Mouse (Mus musculus) forebrain, embryonic 15.5 days (tissue): Measurements from ENCODE around the gene Cnn2. TPM values are rescaled to one million over a fixed set of nuclear protein-coding genes. Genes with fewer than 3 reads are reported as not detected.

Experiments
- ATAC-seq: fragments of 200-750 bp; cut with Nextera tagmentation; replicated peaks from 2 replicates; pipeline ENCODE4 v1.8.0; 2017; ENCODE audit warnings: mild to moderate bottlenecking, moderate TSS enrichment, moderate library complexity
- H3K27ac ChIP-seq: fragments of 300-500 bp; sonication (generic); replicated peaks from 2 replicates; pipeline ENCODE4 v1.5.1; 2015; ENCODE audit warnings: mild to moderate bottlenecking, inconsistent platforms
- H3K27me3 ChIP-seq: fragments of 300-500 bp; sonication (generic); 2 replicates; pipeline ENCODE4 v1.6.1; 2015; ENCODE audit warnings: inconsistent platforms
- H3K36me3 ChIP-seq: fragments of 300-500 bp; sonication (generic); 2 replicates; pipeline ENCODE4 v1.6.1; 2015; ENCODE audit warnings: mild to moderate bottlenecking, inconsistent platforms
- H3K4me1 ChIP-seq: fragments of 300-500 bp; sonication (generic); 2 replicates; pipeline ENCODE4 v1.6.1; 2015; ENCODE audit warnings: inconsistent platforms
- H3K4me2 ChIP-seq: fragments of 300-500 bp; sonication (generic); replicated peaks from 2 replicates; pipeline ENCODE4 v1.6.1; 2015; ENCODE audit warnings: mild to moderate bottlenecking, inconsistent platforms
- H3K4me3 ChIP-seq: fragments of 300-500 bp; sonication (generic); 2 replicates; pipeline ENCODE4 v1.5.1; 2015; ENCODE audit warnings: mild to moderate bottlenecking, inconsistent platforms
- H3K9ac ChIP-seq: fragments of 300-500 bp; sonication (generic); replicated peaks from 2 replicates; pipeline ENCODE4 v1.6.1; 2015; ENCODE audit warnings: mild to moderate bottlenecking, inconsistent platforms
- H3K9me3 ChIP-seq: fragments of 300-500 bp; sonication (generic); 2 replicates; pipeline ENCODE4 v1.6.1; 2016; ENCODE audit warnings: inconsistent platforms
- WGBS: fragments of 180-500 bp; shearing (Covaris S2); methylation state at CpG from one replicate; pipeline ENCODE4 v1.1.7; 2015; ENCODE audit warnings: mixed read lengths; 5-methylcytosine and 5-hydroxymethylcytosine counted together
- polyA plus RNA-seq: library from polyadenylated mRNA; unstranded; fragments of >200 nt; fragmentation: Nextera tagmentation; extraction: Ambion mirVana; gene quantifications from 2 replicates; pipeline ENCODE4 v1.2.1, GENCODE M21; 2015

The Cnn2 gene
- 26.7 and 29.1 TPM in 2 replicates for polyA plus RNA-seq

- peaks cover 30% of the 10 kb centered on the region for H3K4me1 ChIP-seq
- H3K4me3 ChIP-seq = peak within 1 kb of the TSS; percentile 33
- H3K4me2 ChIP-seq = peak within 1 kb of the TSS; percentile 45
- ATAC-seq = no peak
- H3K27me3 ChIP-seq = peaks cover 44% of the 10 kb centered on the region
- no peak within 1 kb of the TSS for H3K27ac ChIP-seq
- under 1% methylated on average over 59 of the region's 59 CpGs for WGBS
- H3K9ac ChIP-seq = peak within 1 kb of the TSS; percentile 25
- H3K9me3 ChIP-seq = no peaks in the 10 kb centered on the region
- no peaks in the 10 kb centered on the region for H3K36me3 ChIP-seq
Measured at GRCm38 (mm10) chr10:79988506-79989271, at the start of gene Cnn2. TSS of gene Cnn2 (plus strand) at chr10:79988584.

- WGBS = 78% methylated on average over 7 of the region's 7 CpGs
- Histone ChIP-seq H3K9ac (no peak overlapping the region), H3K4me2 (no peak overlapping the region), H3K27me3 (no peaks in the 10 kb centered on the region), H3K4me3 (no peak overlapping the region), H3K4me1 (peaks cover 18% of the 10 kb centered on the region), H3K9me3 (no peaks in the 10 kb centered on the region), H3K36me3 (no peaks in the 10 kb centered on the region; the same call in 1 of the 2 replicates), H3K27ac (no peak overlapping the region)
- no peak for ATAC-seq
Measured at GRCm38 (mm10) chr10:79940749-79941148, 47.6 kb upstream of the Cnn2 start.

DNA sequence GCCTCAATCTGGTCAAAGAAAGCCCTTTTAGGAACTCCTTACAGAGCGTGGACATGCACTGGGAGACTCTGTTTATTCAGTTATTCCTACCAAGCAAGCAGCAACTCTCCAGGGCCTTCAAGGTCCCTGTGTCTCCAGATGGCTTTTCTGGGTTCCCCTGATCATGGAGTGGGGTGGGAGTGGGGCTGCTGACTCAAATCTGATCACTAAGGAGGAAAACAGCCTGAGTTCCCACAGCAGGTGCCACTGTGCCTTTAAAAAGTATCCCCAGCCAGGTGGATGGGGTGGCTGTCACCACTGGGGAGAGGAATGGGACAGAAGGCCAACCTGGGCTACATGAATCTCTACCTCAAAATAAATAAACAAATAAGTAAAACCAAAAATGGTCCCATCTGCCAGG, 45.4 kb upstream of the Cnn2 start:
- ATAC-seq = no peak

DNA sequence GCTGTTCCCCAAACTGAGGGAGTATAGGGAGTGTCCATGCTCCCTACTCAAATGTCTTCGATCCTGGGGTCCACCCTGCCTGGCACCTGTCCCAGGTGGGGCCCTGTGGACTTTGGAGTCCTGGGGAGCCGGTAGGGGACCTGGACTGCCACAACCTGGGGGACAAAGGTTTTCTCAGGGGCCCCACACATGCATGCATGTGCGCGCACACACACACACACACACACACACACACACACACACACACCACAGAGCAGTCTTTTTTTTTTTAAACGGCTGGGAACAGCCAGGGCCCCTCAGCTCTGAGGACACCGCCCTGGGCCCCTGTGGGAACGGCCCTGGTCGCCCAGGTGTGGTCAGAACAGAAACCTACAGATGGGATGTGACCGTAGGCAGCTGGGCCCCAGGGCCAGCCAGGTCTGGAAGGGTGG, 44.9 kb upstream of the Cnn2 start:
- H3K27ac ChIP-seq = no peak overlapping the region

More for the DNA sequence above, 45.4 kb upstream of the Cnn2 start:
- WGBS = 73% methylated on average over 1 of the region's 1 CpGs
- H3K4me3 ChIP-seq = no peak overlapping the region
- H3K4me2 ChIP-seq = no peak overlapping the region
- H3K36me3 ChIP-seq = no peaks in the 10 kb centered on the region; the same call in 1 of the 2 replicates
- no peak overlapping the region for H3K27ac ChIP-seq
- no peaks in the 10 kb centered on the region for H3K27me3 ChIP-seq
- peaks cover 12% of the 10 kb centered on the region for H3K4me1 ChIP-seq
- H3K9ac ChIP-seq = no peak overlapping the region
- H3K9me3 ChIP-seq = no peaks in the 10 kb centered on the region

DNA sequence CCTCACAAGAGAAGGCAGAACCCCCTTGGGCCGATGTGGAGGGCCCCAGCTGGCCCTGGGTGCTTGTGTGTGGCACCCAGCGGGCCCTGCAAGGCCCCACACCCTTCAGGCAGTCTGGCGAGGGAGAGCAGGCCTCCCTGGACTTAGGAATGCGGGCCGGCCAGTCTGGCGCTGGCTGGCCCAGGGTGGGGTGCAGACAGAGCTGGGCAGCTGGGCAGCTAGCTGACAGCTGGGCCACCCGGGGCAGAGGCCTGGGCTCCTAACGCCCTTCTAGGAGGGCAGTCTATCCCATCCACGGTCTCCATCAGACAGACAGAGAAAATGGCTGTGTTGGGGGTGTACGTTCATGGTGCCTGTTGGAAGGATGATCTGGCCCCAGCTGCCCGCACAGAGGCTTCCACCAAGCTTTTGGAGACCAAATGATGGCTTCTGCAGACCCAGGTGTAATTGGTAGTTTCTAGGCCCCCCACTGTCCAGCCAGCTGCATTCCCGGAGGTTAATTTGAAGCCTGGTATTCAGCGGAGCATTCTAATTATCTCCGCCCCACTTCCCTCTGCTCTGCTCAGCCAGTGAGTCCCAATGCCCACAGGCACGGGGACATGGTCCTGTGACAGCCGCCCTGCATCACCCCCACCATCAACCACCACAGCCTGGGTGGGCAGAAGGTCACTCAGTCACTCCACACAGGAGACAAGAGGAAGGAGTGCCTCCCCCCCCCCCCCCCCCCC, 42.7 kb upstream of the Cnn2 start:
- ATAC-seq = peak; percentile 57; the same call in 1 of the 2 replicates
- H3K9ac ChIP-seq = no peak overlapping the region
- no peaks in the 10 kb centered on the region for H3K9me3 ChIP-seq
- H3K4me2 ChIP-seq = no peak overlapping the region
- no peak overlapping the region for H3K4me3 ChIP-seq
- H3K4me1 ChIP-seq = peaks cover 12% of the 10 kb centered on the region
- WGBS = 15% methylated on average over 16 of the region's 16 CpGs
- peaks cover 2% of the 10 kb centered on the region; the same call in 1 of the 2 replicates for H3K36me3 ChIP-seq
- peak overlapping the region; percentile 39 for H3K27ac ChIP-seq
- no peaks in the 10 kb centered on the region for H3K27me3 ChIP-seq

More for the DNA sequence above, 44.9 kb upstream of the Cnn2 start:
- H3K27me3 ChIP-seq = no peaks in the 10 kb centered on the region
- H3K9ac ChIP-seq = no peak overlapping the region
- H3K4me3 ChIP-seq = no peak overlapping the region
- peaks cover 12% of the 10 kb centered on the region for H3K4me1 ChIP-seq
- H3K4me2 ChIP-seq = no peak overlapping the region
- ATAC-seq = no peak
- H3K9me3 ChIP-seq = no peaks in the 10 kb centered on the region
- 74% methylated on average over 9 of the region's 9 CpGs for WGBS
- H3K36me3 ChIP-seq = no peaks in the 10 kb centered on the region; the same call in 1 of the 2 replicates

DNA sequence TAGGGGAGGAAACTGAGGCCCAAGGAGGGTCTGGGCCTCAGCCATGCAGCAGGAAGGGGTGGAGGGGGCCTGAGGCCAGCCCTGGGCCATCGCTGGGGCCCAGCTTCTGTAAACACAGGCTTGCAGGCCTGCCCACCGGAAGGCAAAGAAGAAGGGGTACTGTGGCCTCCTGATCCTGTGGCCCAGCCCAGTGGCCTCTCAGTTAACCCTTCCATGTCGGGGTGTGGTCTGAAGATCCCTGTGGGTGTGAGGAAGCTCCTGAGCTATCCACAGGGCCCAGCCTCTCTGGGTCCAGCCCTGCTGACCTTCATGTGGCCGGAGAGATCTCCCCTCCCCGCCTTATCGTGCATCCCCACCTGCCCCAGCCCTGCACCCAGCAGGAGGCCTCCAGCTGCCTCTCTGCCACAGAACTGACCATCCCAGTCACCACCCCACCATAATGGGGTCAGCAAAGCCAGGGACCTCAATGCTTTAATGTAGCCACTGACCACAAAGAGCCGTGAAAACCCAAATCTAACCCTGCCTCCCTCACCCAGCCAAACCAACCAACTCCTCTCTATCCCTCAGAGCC, 41.5 kb upstream of the Cnn2 start:
- ATAC-seq = no peak
- WGBS = 18% methylated on average over 7 of the region's 7 CpGs
- Histone ChIP-seq H3K27ac (no peak overlapping the region), H3K9ac (no peak overlapping the region; the same call in 1 of the 2 replicates), H3K9me3 (no peaks in the 10 kb centered on the region), H3K4me2 (no peak overlapping the region), H3K4me3 (no peak overlapping the region), H3K27me3 (no peaks in the 10 kb centered on the region), H3K36me3 (peaks cover 12% of the 10 kb centered on the region; the same call in 1 of the 2 replicates), H3K4me1 (peaks cover 12% of the 10 kb centered on the region)

GRCm38 (mm10) chr10:79947502-79947901, 40.9 kb upstream of the Cnn2 start:
- WGBS = 82% methylated on average over 6 of the region's 6 CpGs
- Histone ChIP-seq H3K4me2 (no peak overlapping the region), H3K36me3 (peaks cover 12% of the 10 kb centered on the region; the same call in 1 of the 2 replicates), H3K4me1 (peaks cover 12% of the 10 kb centered on the region), H3K9me3 (no peaks in the 10 kb centered on the region), H3K27ac (no peak overlapping the region), H3K27me3 (no peaks in the 10 kb centered on the region), H3K4me3 (no peak overlapping the region), H3K9ac (no peak overlapping the region)
- ATAC-seq = no peak

GRCm38 (mm10) chr10:79949873-79950272, 38.5 kb upstream of the Cnn2 start:
- ATAC-seq = no peak
- H3K36me3 ChIP-seq = peaks cover 16% of the 10 kb centered on the region; the same call in 1 of the 2 replicates
- no peak overlapping the region for H3K4me2 ChIP-seq
- H3K27ac ChIP-seq = no peak overlapping the region
- H3K27me3 ChIP-seq = no peaks in the 10 kb centered on the region
- H3K9ac ChIP-seq = no peak overlapping the region
- H3K4me3 ChIP-seq = no peak overlapping the region
- H3K9me3 ChIP-seq = no peaks in the 10 kb centered on the region
- peaks cover 12% of the 10 kb centered on the region for H3K4me1 ChIP-seq
- WGBS = 95% methylated on average over 4 of the region's 4 CpGs

- Histone ChIP-seq H3K9ac (no peak overlapping the region), H3K4me1 (peaks cover 7% of the 10 kb centered on the region), H3K27ac (no peak overlapping the region), H3K36me3 (peaks cover 16% of the 10 kb centered on the region; the same call in 1 of the 2 replicates), H3K4me3 (no peak overlapping the region), H3K4me2 (no peak overlapping the region), H3K9me3 (no peaks in the 10 kb centered on the region), H3K27me3 (no peaks in the 10 kb centered on the region)
- no peak for ATAC-seq
- 83% methylated on average over 18 of the region's 18 CpGs for WGBS
Measured at GRCm38 (mm10) chr10:79950661-79951060, 37.7 kb upstream of the Cnn2 start.

GRCm38 (mm10) chr10:79953946-79954345, 34.4 kb upstream of the Cnn2 start:
- WGBS = 78% methylated on average over 6 of the region's 6 CpGs
- H3K4me1 ChIP-seq = no peaks in the 10 kb centered on the region
- no peak for ATAC-seq

DNA sequence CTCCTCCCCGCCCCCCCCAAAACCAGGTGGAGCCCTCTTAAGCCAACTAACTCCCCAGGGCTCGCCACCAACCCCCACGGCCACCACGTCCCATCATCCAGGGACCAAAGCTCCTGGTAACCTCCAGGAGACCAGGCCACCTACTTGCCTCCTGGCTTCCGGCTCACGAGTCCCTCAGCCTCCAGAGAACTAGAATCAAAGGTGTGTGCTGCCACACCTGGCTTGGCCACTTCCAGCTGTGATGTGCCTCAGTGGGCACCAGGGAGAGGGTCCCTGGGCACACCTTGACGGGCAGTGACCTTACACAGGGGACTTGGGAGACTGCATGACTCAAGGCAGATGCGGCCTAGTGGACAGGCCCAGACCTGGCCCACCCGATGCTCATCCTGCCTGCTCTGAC, 32.7 kb upstream of the Cnn2 start:
- no peak for ATAC-seq
- Histone ChIP-seq H3K9ac (no peak overlapping the region), H3K4me1 (peaks cover 4% of the 10 kb centered on the region), H3K4me3 (no peak overlapping the region), H3K4me2 (no peak overlapping the region), H3K36me3 (peaks cover 14% of the 10 kb centered on the region; the same call in 1 of the 2 replicates), H3K27ac (no peak overlapping the region), H3K27me3 (no peaks in the 10 kb centered on the region), H3K9me3 (no peaks in the 10 kb centered on the region)
- WGBS = 77% methylated on average over 9 of the region's 9 CpGs

More at GRCm38 (mm10) chr10:79953946-79954345, 34.4 kb upstream of the Cnn2 start:
- Histone ChIP-seq H3K27me3 (no peaks in the 10 kb centered on the region), H3K4me2 (no peak overlapping the region), H3K36me3 (peaks cover 16% of the 10 kb centered on the region; the same call in 1 of the 2 replicates), H3K9me3 (no peaks in the 10 kb centered on the region), H3K9ac (no peak overlapping the region), H3K27ac (no peak overlapping the region), H3K4me3 (no peak overlapping the region)
